ENCODE assay signal across 16 mouse cellular contexts in genomic region chr14:68355462-68355905, GRCm38 (mm10).
DNase-seq lines count a peak whose midpoint lies in the region; ATAC-seq lines count a peak whose summit lies in the region.
"Had no signal": no experiment of that assay in that cellular context is flagged by ENCODE, and none has a peak within 500 bp of the region (broad histone marks: within the 10 kb centered on the region; RNA-seq: fewer than 3 reads in every experiment).

No protein-coding gene starts in this region.

- no peaks in the 10 kb centered on the region for H3K9me3 ChIP-seq in midbrain, embryonic 14.5 days (ENCODE audit: control insufficient read depth, low read length)
- H3K9me3 ChIP-seq: embryonic facial prominence, embryonic 15.5 days; heart, embryonic 10.5 days had no signal

- 44% methylated on average over 8 of the region's 8 CpGs for WGBS in midbrain, embryonic 14.5 days

- peak overlapping the region; percentile 50 for H3K27ac ChIP-seq in midbrain, embryonic 14.5 days (replicated peaks; ENCODE audit: low read depth, low read length)
- H3K27ac ChIP-seq: embryonic facial prominence, embryonic 15.5 days; heart, embryonic 10.5 days; liver, embryonic 14.5 days had no signal

- no peak overlapping the region for H3K4me2 ChIP-seq in midbrain, embryonic 14.5 days (ENCODE audit: low read length)
- H3K4me2 ChIP-seq: embryonic facial prominence, embryonic 15.5 days had no signal

- no peak overlapping the region for H3K4me3 ChIP-seq in midbrain, embryonic 14.5 days (replicated peaks; ENCODE audit: low read depth, low read length)
- H3K4me3 ChIP-seq: embryonic facial prominence, embryonic 15.5 days; heart, embryonic 10.5 days had no signal

- peak; percentile 34 for DNase-seq in embryo, embryonic 10.5 days (ENCODE audit: low spot score)
- DNase-seq in embryo, embryonic 10 days (ENCODE audit: low spot score) = no peak
- DNase-seq in right cerebral cortex, postnatal 10 days (ENCODE audit: low spot score in 2 of 2) = peak; percentile 33 to 50
- no peak for DNase-seq in right cerebral cortex, adult 18-20 months
- DNase-seq in midbrain, embryonic 14.5 days = peak; percentile 68
- DNase-seq in heart, adult 18-20 months = no peak
- no peak for DNase-seq in kidney, adult 9 months
- DNase-seq in frontal cortex, postnatal 36 days (ENCODE audit: low spot score in 2 of 2) = no peak
- DNase-seq: adrenal gland, postnatal 25 days; cerebellum, adult 11 months; heart, postnatal 36 days; kidney, adult 2 months; lung, postnatal 14 days had no signal

- ATAC-seq in midbrain, embryonic 14.5 days (ENCODE audit: low FRiP score, low TSS enrichment) = no peak

- H3K9ac ChIP-seq in midbrain, embryonic 14.5 days (replicated peaks; ENCODE audit: low read length) = no peak overlapping the region
- H3K9ac ChIP-seq: embryonic facial prominence, embryonic 15.5 days; liver, embryonic 14.5 days had no signal

- peaks cover 3% of the 10 kb centered on the region; the same call in 1 of the 2 replicates for H3K4me1 ChIP-seq in midbrain, embryonic 14.5 days (ENCODE audit: control insufficient read depth, insufficient read depth, low read length)
- H3K4me1 ChIP-seq: embryonic facial prominence, embryonic 15.5 days had no signal

- H3K36me3 ChIP-seq in midbrain, embryonic 14.5 days (ENCODE audit: control insufficient read depth, insufficient read depth, low read length) = no peaks in the 10 kb centered on the region
- H3K36me3 ChIP-seq: embryonic facial prominence, embryonic 15.5 days; heart, embryonic 10.5 days had no signal

- no peaks in the 10 kb centered on the region for H3K27me3 ChIP-seq in midbrain, embryonic 14.5 days (ENCODE audit: control insufficient read depth, insufficient read depth, low read length)

Comparison
In these comparisons a context has a peak if more than half of its experiments do, and no peak if none do; other contexts are left out.
1. DNase-seq: peak in embryo, embryonic 10.5 days (single experiment), right cerebral cortex, postnatal 10 days (2 of 2) and midbrain, embryonic 14.5 days (single experiment); none in embryo, embryonic 10 days (single experiment), right cerebral cortex, adult 18-20 months (single experiment), heart, adult 18-20 months (0 of 2), kidney, adult 9 months (single experiment) and frontal cortex, postnatal 36 days (0 of 2).